Mouse (Mus musculus) heart, postnatal 25 days (tissue): ENCODE measurements around the gene Slc39a13. TPM values are rescaled to one million over a fixed set of nuclear protein-coding genes. Genes with fewer than 3 reads are reported as not detected.
"Not testable (repeated sequence)": the region's sequence is repeated elsewhere in the genome, so short reads cannot be mapped to it uniquely, and the experiment has no call there.

Experiments used
- DNase-seq: peaks from one replicate; pipeline ENCODE4 v3.0.0; 2022; ENCODE audit warnings: low spot score
- intact Hi-C: fragments of 180-260 bp; cut with DNase I; formaldehyde crosslinking; loops from one replicate; pipeline ENCODE4 v1.15.1; 2025
- total RNA-seq, 2 experiments: library from RNA; stranded (reverse); gene quantifications; 2 replicates each; pipeline ENCODE4 v1.2.3; 2021

The Slc39a13 gene
- total RNA-seq, 2 experiments from 2014 or later: 22.9 to 28.2 TPM

- no peak for DNase-seq
- intact Hi-C loops: no loop called here
Observed at GRCm38 (mm10) chr2:91042651-91043398, 27.4 kb downstream of the Slc39a13 start.

- no peak for DNase-seq
- intact Hi-C loops: no loop called here
Observed at GRCm38 (mm10) chr2:91041786-91042185, 28.4 kb downstream of the Slc39a13 start.

GRCm38 (mm10) chr2:91035385-91035784, 34.8 kb downstream of the Slc39a13 start, which contains the start of gene Rapsn:
Gene Rapsn, plus strand, starts transcription at chr2:91035620.
- intact Hi-C loops: no loop called here
- peak; percentile 34 for DNase-seq

- intact Hi-C loops: loop anchor here (5.0 kb wide), 1 partner anchor 69 kb away; no protein-coding TSS in a partner anchor
- DNase-seq: no peak
Observed at GRCm38 (mm10) chr2:91033000-91033399, 37.2 kb downstream of the Slc39a13 start.

GRCm38 (mm10) chr2:91031216-91031615, 39.0 kb downstream of the Slc39a13 start:
- intact Hi-C loops: loop anchor here (5.0 kb wide), 1 partner anchor 71 kb away; no protein-coding TSS in a partner anchor
- DNase-seq: no peak

- DNase-seq: no peak
- intact Hi-C loops: no loop called here
Observed at GRCm38 (mm10) chr2:91027391-91028214, 42.6 kb downstream of the Slc39a13 start.

- no peak for DNase-seq
- intact Hi-C loops: no loop called here
Observed at GRCm38 (mm10) chr2:91026491-91026890, 43.7 kb downstream of the Slc39a13 start.

GRCm38 (mm10) chr2:91025081-91025516, 45.1 kb downstream of the Slc39a13 start:
- intact Hi-C loops: no loop called here
- DNase-seq: no peak

GRCm38 (mm10) chr2:91023956-91024355, 46.3 kb downstream of the Slc39a13 start:
- intact Hi-C loops: no loop called here
- no peak for DNase-seq

- DNase-seq: no peak
- intact Hi-C loops: no loop called here
Observed at GRCm38 (mm10) chr2:91023131-91023530, 47.1 kb downstream of the Slc39a13 start.

GRCm38 (mm10) chr2:91022266-91022665, 48.0 kb downstream of the Slc39a13 start:
- DNase-seq, intact Hi-C loops: not testable (repeated sequence)

- intact Hi-C loops: loop anchor here (5.0 kb wide), 1 partner anchor 37 kb away; no protein-coding TSS in a partner anchor
- no peak for DNase-seq
Observed at GRCm38 (mm10) chr2:91019911-91020310, 50.3 kb downstream of the Slc39a13 start.

- intact Hi-C loops: loop anchor here (5.0 kb wide), 1 partner anchor 39 kb away; no protein-coding TSS in a partner anchor
- no peak for DNase-seq
Observed at GRCm38 (mm10) chr2:91018061-91018788, 52.0 kb downstream of the Slc39a13 start.

- intact Hi-C loops: loop anchor here (5.0 kb wide), 1 partner anchor 42 kb away; no protein-coding TSS in a partner anchor
- no peak for DNase-seq
Observed at GRCm38 (mm10) chr2:91015386-91015785, 54.8 kb downstream of the Slc39a13 start.

GRCm38 (mm10) chr2:91013881-91014280, 56.3 kb downstream of the Slc39a13 start:
- DNase-seq: no peak
- intact Hi-C loops: no loop called here

Other genes starting within 250 kb of the Slc39a13 start
- gene Mtch2, start 223.3 kb downstream of the Slc39a13 start, total RNA-seq: 100 to 1,000 TPM; 187 to 188 TPM
- 1 to 10 TPM; 3.6 to 4.1 TPM for gene C1qtnf4, start 184.6 kb downstream of the Slc39a13 start, total RNA-seq
- 10 to 100 TPM; 18.0 to 22.2 TPM for gene Kbtbd4, start 165.7 kb downstream of the Slc39a13 start, total RNA-seq
- gene Ndufs3, start 165.6 kb downstream of the Slc39a13 start, total RNA-seq: 100 to 1,000 TPM; 854 to 889 TPM
- gene Celf1, start 130.0 kb downstream of the Slc39a13 start, total RNA-seq: 10 to 100 TPM; 80.9 to 84.4 TPM
- 10 to 100 TPM; 16.4 to 16.7 TPM for gene Rapsn, start 34.8 kb downstream of the Slc39a13 start, total RNA-seq
- gene Psmc3, start 16.4 kb downstream of the Slc39a13 start, total RNA-seq: 100 to 1,000 TPM; 209 to 241 TPM
- gene Spi1, start 12.0 kb upstream of the Slc39a13 start, total RNA-seq: 1 to 10 TPM; 3.7 to 4.3 TPM
- 1,000 to 10,000 TPM; 1,615 to 1,699 TPM for gene Mybpc3, start 47.7 kb upstream of the Slc39a13 start, total RNA-seq
- gene Madd, start 113.4 kb upstream of the Slc39a13 start, total RNA-seq: 1 to 10 TPM; 5.4 to 6.2 TPM
- gene Nr1h3, start 132.4 kb upstream of the Slc39a13 start, total RNA-seq: 10 to 100 TPM; 13.8 to 15.9 TPM
- 10 to 100 TPM; 17.6 to 22.8 TPM for gene Acp2, start 132.5 kb upstream of the Slc39a13 start, total RNA-seq
- gene Ddb2, start 166.6 kb upstream of the Slc39a13 start, total RNA-seq: 1 to 10 TPM; 2.9 to 3.1 TPM
- 100 to 1,000 TPM; 133 to 138 TPM for gene Pacsin3, start 185.5 kb upstream of the Slc39a13 start, total RNA-seq
- 10 to 100 TPM; 56.2 TPM for gene Arfgap2, start 194.6 kb upstream of the Slc39a13 start, total RNA-seq